Mouse (Mus musculus) c-Kit-positive CD71-positive TER-119-positive erythroid progenitor cells, embryonic 14.5 days (primary cell): ENCODE results near the gene Acrbp.

Experiments used
- DNase-seq: peaks from one replicate; pipeline ENCODE4 v3.0.0-alpha.2; 2013; ENCODE audit warnings: low spot score

The Acrbp gene

GRCm38 (mm10) chr6:125071170-125071895 is 21.8 kb downstream of the Acrbp start:
- peak; percentile 76 for DNase-seq

- DNase-seq, result no peak
Measured at GRCm38 (mm10) chr6:125071896-125072279, 22.4 kb downstream of the Acrbp start.

GRCm38 (mm10) chr6:125073825-125074224 is 24.3 kb downstream of the Acrbp start:
- DNase-seq, result no peak

- no peak for DNase-seq
Measured at GRCm38 (mm10) chr6:125081394-125081793, 31.9 kb downstream of the Acrbp start.

- DNase-seq, result peak; percentile 81
Measured at GRCm38 (mm10) chr6:125081797-125082560, 32.5 kb downstream of the Acrbp start.

GRCm38 (mm10) chr6:125082801-125083386 is 33.4 kb downstream of the Acrbp start:
- DNase-seq, result no peak

GRCm38 (mm10) chr6:125084424-125084823 is 34.9 kb downstream of the Acrbp start:
- no peak for DNase-seq

- DNase-seq, result no peak
Measured at GRCm38 (mm10) chr6:125087937-125088336, 38.4 kb downstream of the Acrbp start.

- no peak for DNase-seq
Measured at GRCm38 (mm10) chr6:125088561-125089321, 39.3 kb downstream of the Acrbp start.

GRCm38 (mm10) chr6:125089521-125090321 is 40.2 kb downstream of the Acrbp start:
- peak; percentile 68 for DNase-seq

- DNase-seq, result no peak
Measured at GRCm38 (mm10) chr6:125090341-125091085, 41.0 kb downstream of the Acrbp start.

- DNase-seq, result no peak
Measured at GRCm38 (mm10) chr6:125092372-125092771, 42.9 kb downstream of the Acrbp start.

GRCm38 (mm10) chr6:125094843-125095242 is 45.4 kb downstream of the Acrbp start:
- DNase-seq, result no peak

GRCm38 (mm10) chr6:125095391-125096278 is 46.1 kb downstream of the Acrbp start, which contains the start of gene Chd4:
Chd4 (plus strand) TSS chr6:125095981.
- peak; percentile 91 for DNase-seq

GRCm38 (mm10) chr6:125096279-125096596 is 46.7 kb downstream of the Acrbp start:
- no peak for DNase-seq

GRCm38 (mm10) chr6:125096597-125097345 is 47.3 kb downstream of the Acrbp start:
- no peak for DNase-seq

- no peak for DNase-seq
Measured at GRCm38 (mm10) chr6:125097346-125097689, 47.8 kb downstream of the Acrbp start.

GRCm38 (mm10) chr6:125097951-125098350 is 48.5 kb downstream of the Acrbp start:
- DNase-seq, result no peak

- DNase-seq, result no peak
Measured at GRCm38 (mm10) chr6:125098513-125098912, 49.0 kb downstream of the Acrbp start.
